8 mouse cellular contexts compared by ENCODE assay signal in genomic region chr12:116047440-116048377, GRCm38 (mm10). TPM values are rescaled to one million over a fixed set of nuclear protein-coding genes. Genes with fewer than 3 reads are reported as not detected.
A peak's percentile ranks its signal among the peaks of the same experiment; 100 is the strongest.
DNase-seq lines count a peak whose midpoint lies in the region; ATAC-seq lines count a peak whose summit lies in the region.

Zfp386 (plus strand) TSS chr12:116047724.

- H3K27ac ChIP-seq in heart, embryonic 14.5 days (replicated peaks in 1 of 2; ENCODE audit: control insufficient read depth in 1 of 2, insufficient read depth in 1 of 2, low read depth in 2 of 2, low read length in 2 of 2): peak within 1 kb of the TSS; percentile 94 to 96
- peak within 1 kb of the TSS; percentile 68; the same call in 1 of the 2 replicates for H3K27ac ChIP-seq in liver, embryonic 13.5 days
- peak within 1 kb of the TSS; percentile 97 for H3K27ac ChIP-seq in stomach, embryonic 16.5 days (ENCODE audit: low read length)

- no peaks in the 10 kb centered on the region for H3K36me3 ChIP-seq in heart, embryonic 14.5 days (ENCODE audit: control insufficient read depth, insufficient read depth, low read length)
- H3K36me3 ChIP-seq in liver, embryonic 13.5 days: no peaks in the 10 kb centered on the region
- no peaks in the 10 kb centered on the region for H3K36me3 ChIP-seq in stomach, embryonic 16.5 days (ENCODE audit: control insufficient read depth, insufficient read depth, low read length)

- H3K4me2 ChIP-seq in heart, embryonic 14.5 days (ENCODE audit: low read length): peak within 1 kb of the TSS; percentile 74
- peak within 1 kb of the TSS; percentile 74 for H3K4me2 ChIP-seq in liver, embryonic 13.5 days
- H3K4me2 ChIP-seq in stomach, embryonic 16.5 days (ENCODE audit: low read depth, low read length): peak within 1 kb of the TSS; percentile 86

- H3K4me1 ChIP-seq in heart, embryonic 14.5 days (ENCODE audit: control insufficient read depth in 2 of 2, insufficient read depth in 2 of 2, low read length in 2 of 2): peaks cover 3 to 9% of the 10 kb centered on the region in 2 experiments
- H3K4me1 ChIP-seq in liver, embryonic 13.5 days (replicated peaks): peaks cover 10% of the 10 kb centered on the region
- H3K4me1 ChIP-seq in stomach, embryonic 16.5 days (ENCODE audit: control insufficient read depth, insufficient read depth, low read length): peaks cover 14% of the 10 kb centered on the region

- H3K9ac ChIP-seq in heart, embryonic 14.5 days (ENCODE audit: low read length): peak within 1 kb of the TSS; percentile 91
- peak within 1 kb of the TSS; percentile 68 for H3K9ac ChIP-seq in liver, embryonic 13.5 days
- H3K9ac ChIP-seq in stomach, embryonic 16.5 days (ENCODE audit: low read length): peak within 1 kb of the TSS; percentile 85

- peak; percentile 45 for DNase-seq in c-Kit-negative CD71-positive TER-119-positive erythroid progenitor cells, embryonic 14.5 days (ENCODE audit: low read depth, low spot score)
- DNase-seq in fibroblast of lung, adult 2 months (ENCODE audit: low read depth): peak; percentile 99
- peak; percentile 99 for DNase-seq in kidney, postnatal 14 days
- DNase-seq in liver, embryonic 13.5 days: peak; percentile 85
- peak; percentile 95 for DNase-seq in neural tube, embryonic 10.5 days (ENCODE audit: extremely low spot score, low spot score)

- WGBS in heart, embryonic 14.5 days: 1% methylated on average over 55 of the region's 55 CpGs
- 1% methylated on average over 55 of the region's 55 CpGs for WGBS in liver, embryonic 13.5 days (ENCODE audit: insufficient replicate concordance)
- under 1% methylated on average over 55 of the region's 55 CpGs for WGBS in stomach, embryonic 16.5 days

- no peaks in the 10 kb centered on the region for H3K9me3 ChIP-seq in heart, embryonic 14.5 days (ENCODE audit: control insufficient read depth, low read length)
- H3K9me3 ChIP-seq in liver, embryonic 13.5 days (replicated peaks): no peaks in the 10 kb centered on the region
- H3K9me3 ChIP-seq in stomach, embryonic 16.5 days (replicated peaks; ENCODE audit: control insufficient read depth, low read length): no peaks in the 10 kb centered on the region

- H3K4me3 ChIP-seq in heart, embryonic 14.5 days (ENCODE audit: control insufficient read depth in 1 of 2, insufficient read depth in 1 of 2, low read depth in 1 of 2, low read length in 2 of 2): peak within 1 kb of the TSS; percentile 86 to 97
- H3K4me3 ChIP-seq in liver, embryonic 13.5 days (replicated peaks): peak within 1 kb of the TSS; percentile 67
- H3K4me3 ChIP-seq in stomach, embryonic 16.5 days (replicated peaks; ENCODE audit: low read length): peak within 1 kb of the TSS; percentile 73

- no peaks in the 10 kb centered on the region for H3K27me3 ChIP-seq in heart, embryonic 14.5 days (ENCODE audit: control insufficient read depth, insufficient read depth, low read length)
- no peaks in the 10 kb centered on the region for H3K27me3 ChIP-seq in liver, embryonic 13.5 days
- H3K27me3 ChIP-seq in stomach, embryonic 16.5 days (ENCODE audit: control insufficient read depth, insufficient read depth, low read length): no peaks in the 10 kb centered on the region

- peak; percentile 98 for ATAC-seq in CD4-positive, CD25-positive, alpha-beta regulatory T cell, adult 4 months
- ATAC-seq in heart, embryonic 14.5 days (ENCODE audit: insufficient number of reproducible peaks, insufficient read depth, low FRiP score, low read depth): peak; percentile 98
- peak; percentile 97 for ATAC-seq in liver, embryonic 13.5 days (ENCODE audit: low read depth)
- ATAC-seq in stomach, embryonic 16.5 days (ENCODE audit: insufficient read depth, low FRiP score): peak; percentile 99

RNA-seq across cellular contexts. Expression of gene Zfp386, which starts in this region (rescaled TPM):
- polyA plus RNA-seq in CD4-positive, CD25-positive, alpha-beta regulatory T cell, adult 4 months (2017; shearing (Covaris generic)): 10 to 100 TPM; 47.8 to 49.0 TPM
- polyA plus RNA-seq in heart, embryonic 14.5 days (2014; fragmentation: Nextera tagmentation; extraction: Ambion mirVana): 29.4 and 32.8 TPM in 2 replicates
- polyA plus RNA-seq in liver, embryonic 13.5 days (2015; fragmentation: Nextera tagmentation; extraction: Ambion mirVana): 6.8 and 7.3 TPM in 2 replicates
- 35.6 and 35.9 TPM in 2 replicates for polyA plus RNA-seq in stomach, embryonic 16.5 days (2015; fragmentation: Nextera tagmentation; extraction: Ambion mirVana)

Comparison
In these comparisons a context has a peak if more than half of its experiments do, and no peak if none do; other contexts are left out.
1. Peak in every context shown above with its lines: DNase-seq, ATAC-seq, H3K4me3 ChIP-seq and H3K27ac ChIP-seq.
2. DNase-seq: peak in every context shown above with its lines; median percentile 99 in fibroblast of lung, adult 2 months; 99 in kidney, postnatal 14 days; 95 in neural tube, embryonic 10.5 days; 85 in liver, embryonic 13.5 days; 45 in c-Kit-negative CD71-positive TER-119-positive erythroid progenitor cells, embryonic 14.5 days.